Mouse (Mus musculus): ENCODE results near the gene Olfr223. TPM values are rescaled to one million over a fixed set of nuclear protein-coding genes. Genes with fewer than 3 reads are reported as not detected.

Gene Olfr223
- polyA plus RNA-seq, 1 experiment: not detected

DNA sequence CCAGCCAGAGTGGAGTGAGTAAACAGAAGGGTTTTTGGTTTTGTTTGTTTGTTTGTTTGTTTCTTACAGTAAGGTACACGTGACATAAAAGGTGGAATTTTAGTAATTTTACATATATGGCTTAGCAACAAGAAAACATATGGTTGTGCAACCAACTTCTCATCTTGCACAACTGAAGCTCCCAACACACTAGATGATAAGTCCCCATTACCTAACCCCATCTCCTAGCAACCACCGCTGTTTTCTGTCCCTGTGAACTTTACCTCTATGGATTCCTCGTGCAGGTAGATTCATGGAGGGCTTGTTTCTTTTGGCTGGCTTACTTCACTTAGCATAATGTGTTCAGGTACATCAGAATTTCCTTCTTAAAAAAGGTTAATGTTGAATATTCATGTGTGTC lies 49.7 kb downstream of the Olfr223 start:
- no peak for TF ChIP-seq GATA1 (IDR thresholded peaks at IDR 0.05; ENCODE audit: low read length)

DNA sequence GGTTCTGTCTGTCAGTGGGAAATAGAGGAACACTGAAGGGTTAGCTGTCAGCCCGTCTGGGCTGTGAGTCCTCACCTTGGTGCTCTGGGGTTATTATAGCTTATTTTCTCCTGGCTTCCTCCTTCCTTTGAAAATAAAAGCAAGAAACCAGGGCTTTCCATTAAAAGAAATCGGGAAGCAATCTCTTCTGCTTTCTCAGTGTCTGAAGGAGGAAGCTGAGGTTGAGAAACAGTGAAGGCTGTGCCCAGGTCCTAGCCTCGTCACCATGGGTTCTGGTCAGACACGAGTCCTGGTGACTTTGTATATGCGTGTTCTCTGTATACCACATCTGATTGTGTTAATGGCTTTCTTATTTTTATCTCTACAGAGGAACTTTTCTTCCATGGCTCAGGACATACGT lies 50.6 kb downstream of the Olfr223 start:
- TF ChIP-seq GATA1 (IDR thresholded peaks at IDR 0.05; ENCODE audit: low read length): no peak

DNA sequence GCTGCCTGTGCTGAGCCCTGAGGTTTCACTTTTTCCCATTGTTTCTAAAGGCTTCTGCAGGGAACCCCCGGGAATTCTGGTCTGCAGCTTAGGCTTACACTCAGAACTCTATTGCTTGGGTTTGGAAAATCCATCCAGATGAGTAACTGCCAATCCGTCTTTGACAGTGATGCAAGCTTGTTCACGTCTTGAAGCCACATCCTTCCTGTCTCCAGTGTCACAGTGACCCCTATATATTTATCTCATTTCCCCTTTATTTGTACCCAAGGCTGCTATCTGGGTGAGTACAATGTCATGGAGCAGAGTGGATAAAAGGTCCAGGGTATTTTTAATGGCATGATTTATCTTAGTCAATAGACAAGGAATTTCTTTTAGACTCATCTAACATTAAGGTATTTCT lies 51.8 kb downstream of the Olfr223 start, which contains the start of gene Nlrp3:
Nlrp3 (plus strand) TSS at position 245 of the 400 bp plus-strand sequence.
- no peak for TF ChIP-seq GATA1 (IDR thresholded peaks at IDR 0.05; ENCODE audit: low read length)

DNA sequence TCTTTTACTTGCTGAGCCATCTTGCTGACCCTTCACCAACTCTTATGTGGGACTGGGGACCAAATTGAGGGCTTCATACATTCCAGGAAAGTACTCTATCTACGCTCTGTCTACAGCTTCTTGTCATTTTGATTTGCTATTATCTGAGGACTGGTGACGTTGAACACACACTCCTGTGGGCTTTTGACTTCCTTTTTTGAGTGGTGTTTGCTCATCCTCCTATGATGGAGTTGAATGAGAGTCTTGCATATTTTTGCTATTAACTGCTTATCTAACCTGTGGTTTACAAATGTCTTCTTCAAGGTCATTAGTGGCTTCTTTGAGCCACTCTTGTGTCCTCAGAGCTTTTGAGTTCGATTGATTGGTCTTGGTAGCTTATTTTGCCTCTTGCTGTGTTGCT lies 53.0 kb downstream of the Olfr223 start:
- no peak for TF ChIP-seq GATA1 (IDR thresholded peaks at IDR 0.05; ENCODE audit: low read length)

Other genes with a start within 250 kb of the Olfr223 start
- not detected in 2 replicates for gene Prss38, start 217.6 kb downstream of the Olfr223 start, polyA plus RNA-seq (2012)
- 9.9 and 12.4 TPM in 2 replicates for gene Jmjd4, start 143.2 kb downstream of the Olfr223 start, polyA plus RNA-seq (2012)
- gene Snap47, start 142.1 kb downstream of the Olfr223 start, polyA plus RNA-seq (2012): 9.7 and 14.5 TPM in 2 replicates
- gene Zfp867, start 120.8 kb downstream of the Olfr223 start, polyA plus RNA-seq (2012): 0.04 and 0.09 TPM in 2 replicates
- gene Zkscan17, start 66.5 kb downstream of the Olfr223 start, polyA plus RNA-seq (2012): 63.0 and 63.2 TPM in 2 replicates
- gene Nlrp3, start 51.7 kb downstream of the Olfr223 start, polyA plus RNA-seq (2012): not detected in 2 replicates
- not detected in 2 replicates for gene Olfr222, start 17.1 kb downstream of the Olfr223 start, polyA plus RNA-seq (2012)
- 48.1 and 53.1 TPM in 2 replicates for gene Mprip, start 68.0 kb upstream of the Olfr223 start, polyA plus RNA-seq (2012)
- gene Pld6, start 194.4 kb upstream of the Olfr223 start, polyA plus RNA-seq (2012): not detected in 2 replicates
- 27.8 and 32.6 TPM in 2 replicates for gene Flcn, start 216.7 kb upstream of the Olfr223 start, polyA plus RNA-seq (2012)
- gene Nt5m, start 246.2 kb upstream of the Olfr223 start, polyA plus RNA-seq (2012): 13.3 and 13.7 TPM in 2 replicates
- gene Cops3, start 246.5 kb upstream of the Olfr223 start, polyA plus RNA-seq (2012): 24.5 and 27.1 TPM in 2 replicates

Measured in G1E-ER4 (cell line).